Mouse (Mus musculus) forebrain, postnatal 0 days (tissue): ENCODE results near the gene Cxcr4. TPM values are rescaled to one million over a fixed set of nuclear protein-coding genes. Genes with fewer than 3 reads are reported as not detected.

Experiments used
- ATAC-seq: fragments of 200-750 bp; cut with Nextera tagmentation; 2 replicates; pipeline ENCODE4 v1.8.0; 2017; ENCODE audit warnings: mild to moderate bottlenecking, moderate library complexity
- DNase-seq: peaks from one replicate; pipeline ENCODE4 v3.0.0-alpha.2; 2015
- H3K27ac ChIP-seq: fragments of 300-500 bp; sonication (generic); 2 replicates; pipeline ENCODE4 v1.5.1; 2014; ENCODE audit warnings: low read depth, mild to moderate bottlenecking, antibody characterized with exemption, low read length, moderate library complexity, mixed read lengths
- H3K27me3 ChIP-seq: fragments of 300-500 bp; sonication (generic); 2 replicates; pipeline ENCODE4 v1.6.1; 2014; ENCODE audit warnings: mild to moderate bottlenecking, low read length, mixed read lengths; ENCODE audit not compliant: insufficient read depth
- H3K36me3 ChIP-seq: fragments of 300-500 bp; sonication (generic); 2 replicates; pipeline ENCODE4 v1.6.1; 2014; ENCODE audit warnings: mild to moderate bottlenecking, moderate library complexity; ENCODE audit not compliant: insufficient read depth
- H3K4me1 ChIP-seq: fragments of 300-500 bp; sonication (generic); 2 replicates; pipeline ENCODE4 v1.6.1; 2014; ENCODE audit warnings: antibody characterized with exemption; ENCODE audit not compliant: insufficient read depth
- H3K4me2 ChIP-seq: fragments of 300-500 bp; sonication (generic); 2 replicates; pipeline ENCODE4 v1.6.1; 2014; ENCODE audit warnings: low read depth, mild to moderate bottlenecking, moderate library complexity
- H3K4me3 ChIP-seq: fragments of 300-500 bp; sonication (generic); 2 replicates; pipeline ENCODE4 v1.5.1; 2014; ENCODE audit warnings: low read depth, low read length, mixed read lengths
- H3K9ac ChIP-seq: fragments of 300-500 bp; sonication (generic); 2 replicates; pipeline ENCODE4 v1.6.1; 2014; ENCODE audit warnings: mild to moderate bottlenecking
- H3K9me3 ChIP-seq: fragments of 300-500 bp; sonication (generic); 2 replicates; pipeline ENCODE4 v1.6.1; 2016; ENCODE audit warnings: low read length
- CTCF ChIP-seq: sonication (generic); IDR thresholded peaks from 2 replicates; pipeline ENCODE4 v1.5.1; 2016; ENCODE audit warnings: antibody characterized with exemption, control low read depth, low read depth
- WGBS: fragments of 180-500 bp; shearing (Covaris S2); extraction: QIAGEN DNeasy Blood & Tissue Kit; methylation state at CpG from one replicate; pipeline ENCODE4 v1.1.7; 2014; 5-methylcytosine and 5-hydroxymethylcytosine counted together
- polyA plus RNA-seq: library from polyadenylated mRNA; unstranded; fragments of >200 nt; fragmentation: Nextera tagmentation; extraction: Ambion mirVana; gene quantifications from 2 replicates; pipeline ENCODE4 v1.2.1, GENCODE M21; 2015
- total RNA-seq: library from RNA; depleted of rRNA; stranded (reverse); fragments of >200 nt; gene quantifications from 2 replicates; pipeline ENCODE4 v1.2.3, GENCODE M21; 2014

The Cxcr4 gene
- total and polyA plus RNA-seq, 2 experiments from 2014 or later = 5.8 to 44.9 TPM

GRCm38 (mm10) chr1:128569992-128570648 is 22.0 kb downstream of the Cxcr4 start:
- H3K36me3 ChIP-seq = no peaks in the 10 kb centered on the region
- no peak overlapping the region for H3K4me3 ChIP-seq
- no peaks in the 10 kb centered on the region for H3K4me1 ChIP-seq
- no peak overlapping the region for H3K27ac ChIP-seq
- no peak overlapping the region for H3K9ac ChIP-seq
- TF ChIP-seq CTCF = no peak
- WGBS = 79% methylated on average over 17 of the region's 17 CpGs
- H3K4me2 ChIP-seq = no peak overlapping the region
- ATAC-seq (peak; percentile 53; the same call in 1 of the 2 replicates), DNase-seq (no peak)
- H3K9me3 ChIP-seq = no peaks in the 10 kb centered on the region
- H3K27me3 ChIP-seq = no peaks in the 10 kb centered on the region

DNA sequence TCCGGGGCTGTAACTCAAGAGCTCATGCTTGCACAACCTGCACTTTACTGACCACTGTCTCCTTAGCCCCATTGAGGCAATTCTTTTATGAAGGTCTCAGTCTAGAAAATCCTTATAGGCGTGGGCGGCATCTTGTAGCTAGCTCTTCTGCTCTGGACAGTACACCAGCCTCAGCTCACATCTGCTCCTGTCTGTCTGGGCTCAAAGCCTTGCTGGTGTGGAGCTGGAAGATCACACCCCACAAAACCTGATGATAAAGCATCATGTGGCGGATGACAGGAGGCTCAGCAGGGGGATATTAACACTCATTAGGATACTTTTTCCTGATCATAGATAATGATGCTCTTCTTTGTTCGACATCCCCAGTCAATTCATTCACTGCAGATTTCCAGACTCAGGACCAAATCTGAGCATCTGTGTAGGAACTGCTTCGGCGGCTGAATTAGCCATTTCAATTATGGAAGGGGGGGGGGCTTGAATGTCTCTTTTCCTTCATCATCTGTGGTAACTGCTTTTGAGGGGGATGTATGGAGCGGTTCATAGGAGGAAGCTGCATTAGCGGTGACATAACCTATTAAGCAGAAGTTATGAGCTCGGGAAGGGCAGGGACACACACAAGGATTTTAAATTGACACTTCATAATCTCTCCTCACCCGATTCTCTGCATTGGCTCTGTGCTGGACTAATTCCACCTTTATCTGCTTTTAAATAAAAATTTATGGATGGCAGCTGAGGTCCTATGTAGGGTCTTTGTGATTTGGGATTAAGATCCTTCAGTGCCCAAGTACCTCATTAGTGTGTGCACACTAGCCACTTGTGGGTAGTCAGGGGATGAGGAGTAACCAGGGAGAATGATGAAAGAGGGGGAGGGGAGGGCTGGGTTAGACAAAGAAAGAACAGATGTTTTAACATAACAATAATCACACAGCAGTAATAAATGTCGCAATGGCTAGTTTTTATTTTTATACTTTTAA is 24.6 kb downstream of the Cxcr4 start:
- Histone ChIP-seq H3K27ac (no peak overlapping the region), H3K9me3 (no peaks in the 10 kb centered on the region), H3K27me3 (no peaks in the 10 kb centered on the region), H3K9ac (no peak overlapping the region), H3K36me3 (no peaks in the 10 kb centered on the region), H3K4me3 (no peak overlapping the region), H3K4me2 (no peak overlapping the region), H3K4me1 (no peaks in the 10 kb centered on the region)
- 47% methylated on average over 12 of the region's 12 CpGs for WGBS
- ATAC-seq (peak; percentile 55), DNase-seq (no peak)
- TF ChIP-seq CTCF = no peak

DNA sequence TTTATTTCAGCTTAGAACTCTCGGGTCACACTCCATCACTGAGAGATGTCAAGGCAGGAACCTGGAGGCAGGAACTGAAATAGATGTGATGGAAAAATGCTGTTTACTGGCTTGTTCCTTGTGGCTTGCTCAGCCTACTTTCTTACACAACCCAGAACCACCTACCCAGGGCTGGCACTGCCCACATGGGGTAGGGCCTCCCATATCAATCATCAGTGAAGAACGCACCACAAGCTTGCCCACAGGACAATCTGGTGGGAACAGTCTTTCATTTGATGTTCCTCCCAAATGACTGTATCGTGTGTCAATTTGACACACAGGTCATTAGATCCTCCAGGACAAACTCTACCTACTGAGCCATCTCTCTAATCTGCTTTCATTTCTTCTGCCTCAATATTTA is 28.2 kb downstream of the Cxcr4 start:
- DNase-seq (no peak), ATAC-seq (no peak)
- H3K4me3 ChIP-seq = no peak overlapping the region
- WGBS = 85% methylated on average over 3 of the region's 3 CpGs
- no peaks in the 10 kb centered on the region for H3K36me3 ChIP-seq
- no peaks in the 10 kb centered on the region for H3K4me1 ChIP-seq
- H3K4me2 ChIP-seq = no peak overlapping the region
- H3K9ac ChIP-seq = no peak overlapping the region
- H3K27ac ChIP-seq = no peak overlapping the region
- no peaks in the 10 kb centered on the region for H3K27me3 ChIP-seq
- H3K9me3 ChIP-seq = no peaks in the 10 kb centered on the region
- no peak for TF ChIP-seq CTCF

DNA sequence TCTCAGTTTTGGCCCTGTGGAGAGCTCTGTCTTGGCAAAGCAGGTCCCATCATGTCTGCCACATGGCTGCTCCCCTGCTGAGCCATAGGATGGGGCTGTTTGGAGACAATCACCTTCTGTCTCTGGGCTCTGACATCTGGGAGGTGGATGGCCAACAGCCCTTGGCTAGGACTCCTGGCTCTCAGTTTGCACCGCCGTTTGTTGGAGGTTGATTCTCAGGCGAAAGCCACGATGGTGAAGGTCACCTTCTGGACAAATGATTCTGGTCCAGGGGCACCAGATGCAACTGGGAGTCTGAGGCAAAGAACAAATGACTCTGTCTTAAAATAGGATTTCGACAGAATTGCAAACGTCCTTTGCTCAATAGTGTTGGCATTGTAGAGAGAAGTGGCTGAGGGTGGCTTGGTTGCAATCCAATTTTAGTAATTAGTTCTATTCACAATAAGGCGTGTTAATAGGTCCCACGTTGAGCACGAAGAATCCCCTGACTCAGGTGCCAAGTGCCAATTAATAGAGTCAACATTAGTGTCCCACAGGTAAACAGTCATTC is 30.7 kb downstream of the Cxcr4 start:
- Histone ChIP-seq H3K9me3 (no peaks in the 10 kb centered on the region), H3K36me3 (no peaks in the 10 kb centered on the region), H3K27ac (no peak overlapping the region), H3K4me2 (no peak overlapping the region), H3K9ac (no peak overlapping the region), H3K4me3 (no peak overlapping the region), H3K4me1 (no peaks in the 10 kb centered on the region), H3K27me3 (no peaks in the 10 kb centered on the region)
- peak; percentile 67 for DNase-seq
- ATAC-seq = peak; percentile 84
- TF ChIP-seq CTCF = no peak
- WGBS = 28% methylated on average over 9 of the region's 9 CpGs

- no peak overlapping the region for H3K9ac ChIP-seq
- DNase-seq (no peak), ATAC-seq (peak; percentile 5; the same call in 1 of the 2 replicates)
- H3K9me3 ChIP-seq = no peaks in the 10 kb centered on the region
- H3K36me3 ChIP-seq = no peaks in the 10 kb centered on the region
- WGBS = 60% methylated on average over 14 of the region's 14 CpGs
- no peak overlapping the region for H3K4me2 ChIP-seq
- no peak for TF ChIP-seq CTCF
- no peaks in the 10 kb centered on the region for H3K4me1 ChIP-seq
- no peak overlapping the region for H3K4me3 ChIP-seq
- H3K27me3 ChIP-seq = no peaks in the 10 kb centered on the region
- H3K27ac ChIP-seq = no peak overlapping the region
Observed at GRCm38 (mm10) chr1:128560452-128561324, 31.4 kb downstream of the Cxcr4 start.

- no peaks in the 10 kb centered on the region for H3K4me1 ChIP-seq
- H3K4me2 ChIP-seq = no peak overlapping the region
- H3K36me3 ChIP-seq = no peaks in the 10 kb centered on the region
- no peak for ATAC-seq
- H3K9ac ChIP-seq = no peak overlapping the region
- TF ChIP-seq CTCF = no peak
- WGBS = 85% methylated on average over 4 of the region's 4 CpGs
- H3K27me3 ChIP-seq = no peaks in the 10 kb centered on the region
- DNase-seq = no peak
- H3K4me3 ChIP-seq = no peak overlapping the region
- no peaks in the 10 kb centered on the region for H3K9me3 ChIP-seq
- H3K27ac ChIP-seq = no peak overlapping the region
Observed at GRCm38 (mm10) chr1:128557953-128558352, 34.1 kb downstream of the Cxcr4 start.
